11 mouse cellular contexts compared by ENCODE assay signal in genomic region chr2:119250377-119250776, GRCm38 (mm10). TPM values are rescaled to one million over a fixed set of nuclear protein-coding genes. Genes with fewer than 3 reads are reported as not detected.
DNase-seq lines count a peak whose midpoint lies in the region; ATAC-seq lines count a peak whose summit lies in the region.
"Had no signal": no experiment of that assay in that cellular context is flagged by ENCODE, and none has a peak within 500 bp of the region (broad histone marks: within the 10 kb centered on the region; RNA-seq: fewer than 3 reads in every experiment).

No protein-coding gene starts in this region.

- H3K4me1 ChIP-seq in embryonic facial prominence, embryonic 11.5 days (ENCODE audit: control insufficient read depth, insufficient read depth, low read length), result no peaks in the 10 kb centered on the region
- peaks cover 12% of the 10 kb centered on the region for H3K4me1 ChIP-seq in embryonic facial prominence, embryonic 10.5 days
- peaks cover 3% of the 10 kb centered on the region; the same call in 1 of the 2 replicates for H3K4me1 ChIP-seq in liver, embryonic 11.5 days (replicated peaks; ENCODE audit: control insufficient read depth, insufficient read depth, low read length)
- peaks cover 5% of the 10 kb centered on the region; the same call in 1 of the 2 replicates for H3K4me1 ChIP-seq in liver, embryonic 12.5 days
- no peaks in the 10 kb centered on the region; the same call in 1 of the 2 replicates for H3K4me1 ChIP-seq in midbrain, embryonic 16.5 days (ENCODE audit: control insufficient read depth, insufficient read depth, low read length)
- H3K4me1 ChIP-seq: embryonic facial prominence, embryonic 15.5 days had no signal

- no peak for DNase-seq in embryonic facial prominence, embryonic 11.5 days (ENCODE audit: low spot score)
- DNase-seq in embryonic facial prominence, embryonic 10.5 days (ENCODE audit: low spot score), result no peak
- DNase-seq in liver, embryonic 11.5 days (ENCODE audit: low spot score), result no peak
- DNase-seq in brain, adult 2 months (ENCODE audit: low read depth, low spot score), result peak; percentile 52
- DNase-seq in spleen, postnatal 36 days (ENCODE audit: low spot score in 2 of 2), result no peak
- no peak for DNase-seq in urinary bladder, postnatal 36 days (ENCODE audit: low spot score in 2 of 2)

- no peaks in the 10 kb centered on the region for H3K9me3 ChIP-seq in embryonic facial prominence, embryonic 11.5 days (replicated peaks; ENCODE audit: control insufficient read depth, low read length)
- H3K9me3 ChIP-seq in embryonic facial prominence, embryonic 10.5 days, result no peaks in the 10 kb centered on the region
- H3K9me3 ChIP-seq in liver, embryonic 11.5 days (ENCODE audit: control insufficient read depth, low read length), result no peaks in the 10 kb centered on the region
- H3K9me3 ChIP-seq in liver, embryonic 12.5 days (replicated peaks), result no peaks in the 10 kb centered on the region
- H3K9me3 ChIP-seq in midbrain, embryonic 16.5 days (replicated peaks; ENCODE audit: control insufficient read depth, low read length, poor library complexity, severe bottlenecking), result no peaks in the 10 kb centered on the region
- H3K9me3 ChIP-seq: embryonic facial prominence, embryonic 15.5 days had no signal

- H3K4me2 ChIP-seq in embryonic facial prominence, embryonic 11.5 days (ENCODE audit: low read depth, low read length), result no peak overlapping the region
- H3K4me2 ChIP-seq in liver, embryonic 11.5 days, result peak overlapping the region; percentile 41; the same call in 1 of the 2 replicates
- no peak overlapping the region for H3K4me2 ChIP-seq in liver, embryonic 12.5 days
- H3K4me2 ChIP-seq in midbrain, embryonic 16.5 days (ENCODE audit: low read length), result 0 out of 2 replicates have a peak overlapping the region, but pooled peaks have one; percentile 8

- H3K36me3 ChIP-seq in embryonic facial prominence, embryonic 11.5 days (replicated peaks; ENCODE audit: control insufficient read depth, insufficient read depth, low read depth, low read length), result no peaks in the 10 kb centered on the region
- H3K36me3 ChIP-seq in embryonic facial prominence, embryonic 10.5 days (replicated peaks), result 0 out of 2 replicates have a peak, but pooled peaks cover 4% of the 10 kb centered on the region
- H3K36me3 ChIP-seq in liver, embryonic 11.5 days (ENCODE audit: control insufficient read depth, insufficient read depth, low read length), result no peaks in the 10 kb centered on the region
- H3K36me3 ChIP-seq in liver, embryonic 12.5 days, result no peaks in the 10 kb centered on the region
- no peaks in the 10 kb centered on the region for H3K36me3 ChIP-seq in midbrain, embryonic 16.5 days (ENCODE audit: control insufficient read depth, insufficient read depth, low read length)
- H3K36me3 ChIP-seq: embryonic facial prominence, embryonic 15.5 days had no signal

- H3K9ac ChIP-seq in embryonic facial prominence, embryonic 11.5 days (replicated peaks; ENCODE audit: low read length), result 0 out of 2 replicates have a peak overlapping the region, but pooled peaks have one; percentile 9
- H3K9ac ChIP-seq in liver, embryonic 11.5 days (ENCODE audit: low read depth, low read length), result no peak overlapping the region
- H3K9ac ChIP-seq in liver, embryonic 12.5 days, result no peak overlapping the region
- no peak overlapping the region for H3K9ac ChIP-seq in midbrain, embryonic 16.5 days (ENCODE audit: low read depth, low read length)
- H3K9ac ChIP-seq: embryonic facial prominence, embryonic 15.5 days had no signal

- no peaks in the 10 kb centered on the region for H3K27me3 ChIP-seq in embryonic facial prominence, embryonic 11.5 days (ENCODE audit: control insufficient read depth, insufficient read depth, low read length)
- peaks cover 21% of the 10 kb centered on the region for H3K27me3 ChIP-seq in embryonic facial prominence, embryonic 10.5 days (replicated peaks; ENCODE audit: low read depth, poor library complexity, severe bottlenecking)
- H3K27me3 ChIP-seq in liver, embryonic 11.5 days (replicated peaks; ENCODE audit: control insufficient read depth, insufficient read depth, low read length), result peaks cover 5% of the 10 kb centered on the region
- H3K27me3 ChIP-seq in liver, embryonic 12.5 days (replicated peaks), result peaks cover 37% of the 10 kb centered on the region
- peaks cover 3% of the 10 kb centered on the region; the same call in 1 of the 2 replicates for H3K27me3 ChIP-seq in midbrain, embryonic 16.5 days (ENCODE audit: control insufficient read depth, insufficient read depth, low read depth, low read length)

- WGBS in embryonic facial prominence, embryonic 11.5 days, result 61% methylated on average over 5 of the region's 5 CpGs
- WGBS in embryonic facial prominence, embryonic 10.5 days, result 67% methylated on average over 5 of the region's 5 CpGs
- WGBS in liver, embryonic 11.5 days, result 64% methylated on average over 5 of the region's 5 CpGs
- WGBS in liver, embryonic 12.5 days (ENCODE audit: insufficient replicate concordance), result 59% methylated on average over 5 of the region's 5 CpGs
- WGBS in midbrain, embryonic 16.5 days, result 66% methylated on average over 5 of the region's 5 CpGs

- no peak for ATAC-seq in embryonic facial prominence, embryonic 11.5 days (replicated peaks; ENCODE audit: insufficient number of reproducible peaks, low FRiP score, low TSS enrichment, low read depth)
- no peak for ATAC-seq in liver, embryonic 11.5 days (replicated peaks; ENCODE audit: low FRiP score)
- ATAC-seq in liver, embryonic 12.5 days, result no peak
- no peak for ATAC-seq in midbrain, embryonic 16.5 days

- no peak overlapping the region for H3K27ac ChIP-seq in embryonic facial prominence, embryonic 11.5 days (replicated peaks; ENCODE audit: low read depth, low read length)
- no peak overlapping the region for H3K27ac ChIP-seq in embryonic facial prominence, embryonic 10.5 days (replicated peaks)
- H3K27ac ChIP-seq in liver, embryonic 11.5 days (ENCODE audit: low read depth, low read length), result no peak overlapping the region
- no peak overlapping the region for H3K27ac ChIP-seq in liver, embryonic 12.5 days
- no peak overlapping the region for H3K27ac ChIP-seq in midbrain, embryonic 16.5 days (ENCODE audit: low read length)
- H3K27ac ChIP-seq: embryonic facial prominence, embryonic 15.5 days had no signal

- no peak overlapping the region for H3K4me3 ChIP-seq in embryonic facial prominence, embryonic 11.5 days (ENCODE audit: low read depth, low read length)
- H3K4me3 ChIP-seq in embryonic facial prominence, embryonic 10.5 days, result no peak overlapping the region
- H3K4me3 ChIP-seq in liver, embryonic 11.5 days (ENCODE audit: low read depth, low read length), result no peak overlapping the region
- H3K4me3 ChIP-seq in liver, embryonic 12.5 days, result no peak overlapping the region
- H3K4me3 ChIP-seq in midbrain, embryonic 16.5 days (ENCODE audit: low read depth, low read length), result no peak overlapping the region
- H3K4me3 ChIP-seq: embryonic facial prominence, embryonic 15.5 days had no signal

RNA-seq across cellular contexts. Expression of gene Spint1, which starts 13.2 kb away (rescaled TPM):
- 8.9 and 9.8 TPM in 2 replicates for polyA plus RNA-seq in embryonic facial prominence, embryonic 11.5 days (2014; fragmentation: Nextera tagmentation; extraction: Ambion mirVana)
- 11.1 and 11.4 TPM in 2 replicates for polyA plus RNA-seq in embryonic facial prominence, embryonic 10.5 days (2016; fragmentation: Nextera tagmentation; extraction: Ambion mirVana)
- polyA plus RNA-seq in liver, embryonic 11.5 days (2014; fragmentation: Nextera tagmentation; extraction: Ambion mirVana), result 2.3 and 2.5 TPM in 2 replicates
- polyA plus RNA-seq in liver, embryonic 12.5 days (2016; fragmentation: Nextera tagmentation; extraction: Ambion mirVana), result 0.44 and 0.77 TPM in 2 replicates
- 0.36 and 0.72 TPM in 2 replicates for polyA plus RNA-seq in midbrain, embryonic 16.5 days (2015; fragmentation: Nextera tagmentation; extraction: Ambion mirVana)

RNA-seq across cellular contexts. Expression of gene Ppp1r14d, which starts 20.7 kb away (rescaled TPM):
- polyA plus RNA-seq in embryonic facial prominence, embryonic 11.5 days (2014; fragmentation: Nextera tagmentation; extraction: Ambion mirVana), result not detected in 2 replicates
- polyA plus RNA-seq in embryonic facial prominence, embryonic 10.5 days (2016; fragmentation: Nextera tagmentation; extraction: Ambion mirVana), result 0.20 TPM in 2 replicates
- polyA plus RNA-seq in liver, embryonic 11.5 days (2014; fragmentation: Nextera tagmentation; extraction: Ambion mirVana), result not detected in 2 replicates
- polyA plus RNA-seq in liver, embryonic 12.5 days (2016; fragmentation: Nextera tagmentation; extraction: Ambion mirVana), result not detected in 2 replicates
- polyA plus RNA-seq in midbrain, embryonic 16.5 days (2015; fragmentation: Nextera tagmentation; extraction: Ambion mirVana), result not detected in 2 replicates
- polyA plus RNA-seq: adrenal gland, adult 2 months; heart, embryonic 11.5 days had no signal

RNA-seq across cellular contexts. Expression of gene Rhov, which starts 20.7 kb away (rescaled TPM):
- polyA plus RNA-seq in embryonic facial prominence, embryonic 11.5 days (2014; fragmentation: Nextera tagmentation; extraction: Ambion mirVana), result 2.2 and 2.3 TPM in 2 replicates
- polyA plus RNA-seq in embryonic facial prominence, embryonic 10.5 days (2016; fragmentation: Nextera tagmentation; extraction: Ambion mirVana), result 0.74 and 2.5 TPM in 2 replicates
- 0.38 TPM in 1 of 2 replicates, not detected in the other for polyA plus RNA-seq in liver, embryonic 11.5 days (2014; fragmentation: Nextera tagmentation; extraction: Ambion mirVana)
- polyA plus RNA-seq in liver, embryonic 12.5 days (2016; fragmentation: Nextera tagmentation; extraction: Ambion mirVana), result 0.07 TPM in 1 of 2 replicates, not detected in the other
- 47.5 and 53.8 TPM in 2 replicates for polyA plus RNA-seq in midbrain, embryonic 16.5 days (2015; fragmentation: Nextera tagmentation; extraction: Ambion mirVana)
- polyA plus RNA-seq: heart, embryonic 11.5 days had no signal

RNA-seq across cellular contexts. Expression of gene Vps18, which starts 38.2 kb away (rescaled TPM):
- 9.2 and 9.6 TPM in 2 replicates for polyA plus RNA-seq in embryonic facial prominence, embryonic 11.5 days (2014; fragmentation: Nextera tagmentation; extraction: Ambion mirVana)
- polyA plus RNA-seq in embryonic facial prominence, embryonic 10.5 days (2016; fragmentation: Nextera tagmentation; extraction: Ambion mirVana), result 23.1 and 25.1 TPM in 2 replicates
- 13.4 and 14.0 TPM in 2 replicates for polyA plus RNA-seq in liver, embryonic 11.5 days (2014; fragmentation: Nextera tagmentation; extraction: Ambion mirVana)
- 9.8 and 10.3 TPM in 2 replicates for polyA plus RNA-seq in liver, embryonic 12.5 days (2016; fragmentation: Nextera tagmentation; extraction: Ambion mirVana)
- polyA plus RNA-seq in midbrain, embryonic 16.5 days (2015; fragmentation: Nextera tagmentation; extraction: Ambion mirVana), result 30.2 and 31.7 TPM in 2 replicates

RNA-seq across cellular contexts. Expression of gene Dnajc17, which starts 41.8 kb away (rescaled TPM):
- polyA plus RNA-seq in embryonic facial prominence, embryonic 11.5 days (2014; fragmentation: Nextera tagmentation; extraction: Ambion mirVana), result 25.9 and 26.2 TPM in 2 replicates
- 25.2 and 25.4 TPM in 2 replicates for polyA plus RNA-seq in embryonic facial prominence, embryonic 10.5 days (2016; fragmentation: Nextera tagmentation; extraction: Ambion mirVana)
- 16.9 and 18.1 TPM in 2 replicates for polyA plus RNA-seq in liver, embryonic 11.5 days (2014; fragmentation: Nextera tagmentation; extraction: Ambion mirVana)
- 11.6 and 13.2 TPM in 2 replicates for polyA plus RNA-seq in liver, embryonic 12.5 days (2016; fragmentation: Nextera tagmentation; extraction: Ambion mirVana)
- polyA plus RNA-seq in midbrain, embryonic 16.5 days (2015; fragmentation: Nextera tagmentation; extraction: Ambion mirVana), result 25.9 and 28.5 TPM in 2 replicates

Comparison
In these comparisons a context has a peak if more than half of its experiments do, and no peak if none do; other contexts are left out.
1. H3K4me2 ChIP-seq: peak in liver, embryonic 11.5 days (single experiment) and midbrain, embryonic 16.5 days (single experiment); none in embryonic facial prominence, embryonic 11.5 days (single experiment) and liver, embryonic 12.5 days (single experiment).
2. RNA of gene Rhov, which starts 20.7 kb away (polyA plus RNA-seq): 47.5 to 53.8 TPM in midbrain, embryonic 16.5 days; 0.74 to 2.5 TPM in embryonic facial prominence, embryonic 10.5 days, 2.2 to 2.3 TPM in embryonic facial prominence, embryonic 11.5 days, 0.07 TPM in liver, embryonic 12.5 days and 0.38 TPM in liver, embryonic 11.5 days; every median in the first group is over 10 times any median in the second.